Mouse (Mus musculus) heart, adult 10 weeks (tissue): ENCODE measurements around the gene Btbd35f3. TPM values are rescaled to one million over a fixed set of nuclear protein-coding genes. Genes with fewer than 3 reads are reported as not detected.

Source experiments
- polyA plus RNA-seq: library from polyadenylated mRNA; stranded (reverse); fragments of 350-450 nt; fragmentation: Illumina TruSeq; extraction: RNeasy Lipid Tissue Mini Kit (QIAGEN cat#74804); gene quantifications from one replicate; pipeline ENCODE4 v1.2.3, GENCODE M21; 2014; ENCODE audit warnings: low read depth, low replicate concordance

Gene Btbd35f3
- not detected for polyA plus RNA-seq

DNA sequence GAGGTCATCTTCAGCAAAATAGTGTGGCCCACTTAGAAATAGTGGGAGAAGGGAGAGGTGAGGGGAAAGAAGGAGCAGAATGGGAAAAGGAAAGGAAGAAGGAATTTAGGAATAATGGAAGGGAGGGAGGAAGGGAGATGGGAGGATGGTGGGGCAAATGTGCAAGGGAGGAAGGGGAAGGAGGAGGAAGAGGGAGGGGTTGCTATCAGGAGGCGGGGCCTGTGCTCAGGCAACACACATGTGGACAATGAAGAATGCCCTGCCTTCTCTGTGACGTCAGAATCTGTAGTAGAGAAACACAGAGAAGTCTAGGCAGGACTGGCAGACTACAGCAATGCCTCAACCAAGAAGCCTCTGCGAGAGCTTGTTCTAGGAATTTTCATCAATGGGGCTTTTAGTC, at the start of gene Btbd35f3:
Gene Btbd35f3, plus strand, starts transcription at position 301 of the 400 bp plus-strand sequence.

Other genes starting within 250 kb of the Btbd35f3 start
- gene Btbd35f16, start 80.7 kb upstream of the Btbd35f3 start, polyA plus RNA-seq, result not detected
- not detected for gene Btbd35f28, start 158.9 kb downstream of the Btbd35f3 start, polyA plus RNA-seq